Mouse (Mus musculus): ENCODE results near the gene Apba2.

The Apba2 gene

GRCm38 (mm10) chr7:64792031-64792430 is 290.5 kb downstream of the Apba2 start:
- in situ Hi-C loops (cut with MboI, MseI) = no loop called here

- in situ Hi-C loops (cut with MboI, MseI) = no loop called here
These were observed 294.0 kb downstream of the Apba2 start for GRCm38 (mm10) chr7:64795554-64795953.
